Mouse (Mus musculus) liver, postnatal 0 days (tissue): Measurements from ENCODE around the gene Cmklr1. TPM values are rescaled to one million over a fixed set of nuclear protein-coding genes. Genes with fewer than 3 reads are reported as not detected.

Experiments used
- ATAC-seq: fragments of 200-750 bp; cut with Nextera tagmentation; 2 replicates; pipeline ENCODE4 v1.8.0; 2017; ENCODE audit warnings: mild to moderate bottlenecking, moderate library complexity
- DNase-seq: peaks from one replicate; pipeline ENCODE4 v3.0.0-alpha.2; 2016
- H3K27ac ChIP-seq: fragments of 300-500 bp; sonication (generic); 2 replicates; pipeline ENCODE4 v1.5.1; 2014; ENCODE audit warnings: antibody characterized with exemption, moderate library complexity, mild to moderate bottlenecking, low read depth
- H3K27me3 ChIP-seq: fragments of 300-500 bp; sonication (generic); 2 replicates; pipeline ENCODE4 v1.6.1; 2014; ENCODE audit warnings: low read length, control low read depth, mixed read lengths; ENCODE audit not compliant: insufficient read depth
- H3K36me3 ChIP-seq: fragments of 300-500 bp; sonication (generic); replicated peaks from 2 replicates; pipeline ENCODE4 v1.6.1; 2014; ENCODE audit warnings: mild to moderate bottlenecking, control low read depth, low read length, moderate library complexity, mixed read lengths; ENCODE audit not compliant: insufficient read depth
- H3K4me1 ChIP-seq: fragments of 300-500 bp; sonication (generic); 2 replicates; pipeline ENCODE4 v1.6.1; 2014; ENCODE audit warnings: antibody characterized with exemption, mild to moderate bottlenecking, control low read depth; ENCODE audit not compliant: insufficient read depth
- H3K4me2 ChIP-seq: fragments of 300-500 bp; sonication (generic); 2 replicates; pipeline ENCODE4 v1.6.1; 2014; ENCODE audit warnings: low read depth, mild to moderate bottlenecking, low read length, moderate library complexity, mixed read lengths
- H3K4me3 ChIP-seq: fragments of 300-500 bp; sonication (generic); 2 replicates; pipeline ENCODE4 v1.5.1; 2014; ENCODE audit warnings: low read depth, low read length
- H3K9ac ChIP-seq: fragments of 300-500 bp; sonication (generic); replicated peaks from 2 replicates; pipeline ENCODE4 v1.6.1; 2014; ENCODE audit warnings: mild to moderate bottlenecking, moderate library complexity
- H3K9me3 ChIP-seq: fragments of 300-500 bp; sonication (generic); 2 replicates; pipeline ENCODE4 v1.6.1; 2016; ENCODE audit warnings: mild to moderate bottlenecking, control low read depth, low read length, mixed read lengths
- CTCF ChIP-seq: sonication (generic); IDR thresholded peaks from 2 replicates; pipeline ENCODE4 v1.5.1; 2016; ENCODE audit warnings: antibody characterized with exemption, low read depth
- EP300 ChIP-seq: IDR thresholded peaks from 2 replicates; pipeline ENCODE4 v1.6.1; 2016; ENCODE audit warnings: antibody characterized with exemption, low read depth, mild to moderate bottlenecking
- WGBS: fragments of 180-500 bp; shearing (Covaris S2); extraction: QIAGEN DNeasy Blood & Tissue Kit; methylation state at CpG from one replicate; pipeline ENCODE4 v1.1.7; 2014; ENCODE audit not compliant: insufficient replicate concordance; 5-methylcytosine and 5-hydroxymethylcytosine counted together
- polyA plus RNA-seq: library from polyadenylated mRNA; unstranded; fragments of >200 nt; fragmentation: Nextera tagmentation; extraction: Ambion mirVana; gene quantifications from 2 replicates; pipeline ENCODE4 v1.2.1, GENCODE M21; 2015

Cmklr1 gene
- polyA plus RNA-seq, 1 experiment from 2014 or later = 3.5 TPM

DNA sequence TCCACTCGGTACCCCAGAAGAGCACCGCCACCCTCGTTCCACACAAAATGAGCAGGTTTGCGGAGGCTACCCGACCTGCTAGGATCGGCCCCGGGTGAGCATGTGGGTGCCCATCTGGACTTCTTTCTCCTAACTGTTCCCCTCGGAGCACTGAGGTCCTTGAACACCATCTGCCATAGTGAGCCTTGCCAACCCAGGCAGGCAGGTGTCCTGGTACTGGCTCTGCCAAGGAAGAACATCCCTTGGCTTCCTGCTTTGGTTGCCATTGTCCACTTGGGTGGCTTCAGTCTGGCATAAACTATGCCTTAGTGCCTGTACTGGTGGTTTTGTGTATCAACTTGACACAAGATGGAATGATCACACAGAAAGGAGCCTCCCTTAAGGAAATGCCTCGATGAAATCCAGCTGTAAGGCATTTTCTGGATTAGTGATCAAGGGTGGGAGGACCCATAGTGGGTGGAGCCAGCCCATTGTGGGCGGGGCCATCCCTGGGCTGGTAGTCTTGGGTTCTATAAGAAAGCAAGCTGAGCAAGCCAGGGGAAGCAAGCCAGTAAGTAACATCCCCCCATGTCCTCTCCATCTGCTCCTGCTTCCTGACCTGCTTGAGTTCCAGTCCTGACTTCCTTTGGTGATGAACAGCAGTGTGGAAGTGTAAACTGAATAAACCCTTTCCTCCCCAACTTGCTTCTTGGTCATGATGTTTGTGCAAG, 28.7 kb upstream of the Cmklr1 start:
- TF ChIP-seq EP300 = no peak
- no peak for TF ChIP-seq CTCF
- no peaks in the 10 kb centered on the region for H3K36me3 ChIP-seq
- 77% methylated on average over 10 of the region's 10 CpGs for WGBS
- ATAC-seq (no peak), DNase-seq (no peak)
- H3K4me1 ChIP-seq = no peaks in the 10 kb centered on the region
- H3K4me2 ChIP-seq = no peak overlapping the region
- no peak overlapping the region for H3K4me3 ChIP-seq
- H3K9me3 ChIP-seq = no peaks in the 10 kb centered on the region
- H3K27me3 ChIP-seq = no peaks in the 10 kb centered on the region
- H3K9ac ChIP-seq = no peak overlapping the region
- no peak overlapping the region for H3K27ac ChIP-seq

DNA sequence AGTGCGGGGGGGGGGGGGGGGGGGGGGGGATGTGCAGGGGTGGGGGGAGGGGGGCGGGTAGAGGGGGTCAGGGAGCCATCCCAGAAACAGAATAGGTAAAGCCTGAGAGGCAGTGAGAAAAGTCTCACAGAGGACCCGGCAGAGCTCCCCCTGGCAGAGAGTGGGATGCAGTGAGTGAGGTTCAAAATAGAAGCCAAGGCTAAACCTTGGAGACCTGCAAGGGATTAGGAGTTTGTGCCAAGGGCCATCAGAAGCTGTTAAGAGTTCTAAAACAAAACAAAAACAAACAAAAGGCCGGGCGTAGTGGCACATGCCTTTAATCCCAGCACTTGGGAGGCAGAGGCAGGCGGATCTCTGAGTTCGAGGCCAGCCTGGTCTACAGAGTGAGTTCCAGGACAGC, 27.3 kb upstream of the Cmklr1 start:
- Histone ChIP-seq H3K4me2 (no peak overlapping the region), H3K27ac (no peak overlapping the region), H3K9ac (no peak overlapping the region), H3K36me3 (no peaks in the 10 kb centered on the region), H3K9me3 (no peaks in the 10 kb centered on the region), H3K4me1 (no peaks in the 10 kb centered on the region), H3K4me3 (no peak overlapping the region), H3K27me3 (no peaks in the 10 kb centered on the region)
- TF ChIP-seq EP300 = no peak
- no peak for TF ChIP-seq CTCF
- no peak for DNase-seq
- ATAC-seq = no peak
- 86% methylated on average over 4 of the region's 7 CpGs for WGBS

DNA sequence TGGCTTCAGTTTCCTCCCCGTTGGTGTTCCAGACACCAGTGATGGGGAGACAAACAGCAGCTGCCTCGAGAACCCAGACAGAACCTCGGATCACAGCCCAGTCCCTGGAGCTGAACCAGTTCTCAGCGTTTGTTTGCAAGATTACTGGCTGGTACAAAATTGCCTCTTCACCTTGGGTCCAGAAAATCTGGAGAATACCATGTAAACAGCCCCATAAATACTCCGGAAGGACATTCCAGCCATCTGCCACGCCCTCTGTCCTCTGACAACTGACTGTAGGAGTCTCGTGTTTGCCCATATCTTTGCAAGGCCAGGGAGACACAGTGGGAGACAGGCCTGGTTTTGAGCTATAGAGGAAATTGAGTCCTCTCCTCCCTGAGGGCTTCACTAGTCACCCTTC, 24.6 kb upstream of the Cmklr1 start:
- Histone ChIP-seq H3K4me3 (no peak overlapping the region), H3K4me1 (no peaks in the 10 kb centered on the region), H3K9me3 (no peaks in the 10 kb centered on the region), H3K27ac (no peak overlapping the region), H3K27me3 (no peaks in the 10 kb centered on the region), H3K36me3 (no peaks in the 10 kb centered on the region), H3K9ac (no peak overlapping the region), H3K4me2 (no peak overlapping the region)
- 65% methylated on average over 7 of the region's 7 CpGs for WGBS
- ATAC-seq (no peak), DNase-seq (no peak)
- no peak for TF ChIP-seq EP300
- TF ChIP-seq CTCF = no peak

DNA sequence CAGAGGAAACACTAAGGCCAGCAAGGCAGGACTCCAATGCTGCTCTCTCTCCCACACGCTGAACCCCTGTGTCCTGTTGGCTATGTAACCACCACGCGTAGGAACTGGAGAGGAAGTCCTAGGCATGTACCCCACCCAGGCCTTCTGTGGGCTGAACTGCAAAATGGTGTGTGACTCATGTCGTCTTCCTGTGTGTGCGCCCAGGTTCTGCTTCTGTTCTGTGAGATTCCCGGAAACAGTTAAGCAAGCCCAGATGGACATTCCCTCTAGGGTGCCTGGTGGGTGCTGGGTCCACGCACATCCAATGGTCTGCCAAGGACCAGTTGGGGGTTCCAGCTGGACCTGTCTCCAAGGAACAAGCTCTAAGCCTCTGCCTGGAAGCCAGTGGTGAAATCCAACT, 22.2 kb upstream of the Cmklr1 start:
- TF ChIP-seq EP300 = no peak
- no peak for TF ChIP-seq CTCF
- WGBS = 32% methylated on average over 7 of the region's 7 CpGs
- H3K9me3 ChIP-seq = no peaks in the 10 kb centered on the region
- H3K4me2 ChIP-seq = no peak overlapping the region
- no peak overlapping the region for H3K27ac ChIP-seq
- H3K36me3 ChIP-seq = no peaks in the 10 kb centered on the region
- no peak overlapping the region for H3K9ac ChIP-seq
- ATAC-seq (peak; percentile 49), DNase-seq (peak; percentile 22)
- no peaks in the 10 kb centered on the region for H3K27me3 ChIP-seq
- H3K4me3 ChIP-seq = no peak overlapping the region
- no peaks in the 10 kb centered on the region for H3K4me1 ChIP-seq

DNA sequence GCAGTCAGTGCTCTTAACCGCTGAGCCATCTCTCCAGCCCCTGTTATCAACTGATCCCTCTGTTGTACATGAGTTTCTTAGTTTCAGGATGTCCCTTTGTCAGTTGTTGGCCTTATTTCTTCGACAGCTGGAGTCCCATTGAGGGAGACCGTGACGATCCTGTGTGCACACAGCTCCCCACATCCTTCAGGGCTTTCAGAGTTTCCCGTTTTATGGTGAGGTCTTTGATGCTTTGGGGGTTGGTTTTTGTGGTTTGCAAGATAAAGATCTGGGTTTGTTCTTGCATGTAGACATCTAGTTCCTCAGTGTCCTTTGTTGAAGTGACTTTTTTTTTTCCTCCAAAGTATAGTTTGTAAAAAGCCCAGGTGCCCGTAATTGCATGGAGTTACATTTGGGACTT, 20.4 kb upstream of the Cmklr1 start:
- DNase-seq (no peak), ATAC-seq (no peak)
- Histone ChIP-seq H3K36me3 (no peaks in the 10 kb centered on the region), H3K4me2 (no peak overlapping the region), H3K4me1 (no peaks in the 10 kb centered on the region), H3K9ac (no peak overlapping the region), H3K27me3 (no peaks in the 10 kb centered on the region), H3K9me3 (no peaks in the 10 kb centered on the region), H3K4me3 (no peak overlapping the region), H3K27ac (no peak overlapping the region)
- 26% methylated on average over 6 of the region's 6 CpGs for WGBS
- TF ChIP-seq CTCF = no peak
- no peak for TF ChIP-seq EP300

DNA sequence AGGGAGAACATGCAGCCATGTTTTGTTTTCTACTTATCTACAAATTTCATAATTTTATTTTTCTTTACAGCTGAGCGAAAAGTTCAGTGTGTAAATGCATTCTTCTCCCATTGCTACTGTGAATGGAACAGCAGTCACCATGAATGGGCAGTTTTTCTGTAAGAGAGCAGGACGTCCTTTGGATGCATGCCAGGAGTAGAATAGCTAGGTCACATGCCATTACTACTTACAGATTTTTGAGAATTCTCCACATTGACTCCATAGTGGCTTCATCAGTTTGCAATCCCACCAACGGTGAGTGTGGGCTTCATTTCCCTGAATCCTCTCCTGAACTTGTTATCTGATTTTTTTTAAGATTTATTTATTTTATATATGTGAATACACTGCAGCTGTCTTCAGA, 19.9 kb upstream of the Cmklr1 start:
- 39% methylated on average over 3 of the region's 3 CpGs for WGBS
- no peaks in the 10 kb centered on the region for H3K36me3 ChIP-seq
- DNase-seq (no peak), ATAC-seq (no peak)
- H3K4me2 ChIP-seq = no peak overlapping the region
- H3K4me1 ChIP-seq = no peaks in the 10 kb centered on the region
- no peak overlapping the region for H3K9ac ChIP-seq
- no peaks in the 10 kb centered on the region for H3K27me3 ChIP-seq
- H3K4me3 ChIP-seq = no peak overlapping the region
- H3K27ac ChIP-seq = no peak overlapping the region
- H3K9me3 ChIP-seq = no peaks in the 10 kb centered on the region
- TF ChIP-seq EP300 (no peak), CTCF (no peak)
